ENCODE assay signal across 8 mouse cellular contexts in the genomic region with DNA sequence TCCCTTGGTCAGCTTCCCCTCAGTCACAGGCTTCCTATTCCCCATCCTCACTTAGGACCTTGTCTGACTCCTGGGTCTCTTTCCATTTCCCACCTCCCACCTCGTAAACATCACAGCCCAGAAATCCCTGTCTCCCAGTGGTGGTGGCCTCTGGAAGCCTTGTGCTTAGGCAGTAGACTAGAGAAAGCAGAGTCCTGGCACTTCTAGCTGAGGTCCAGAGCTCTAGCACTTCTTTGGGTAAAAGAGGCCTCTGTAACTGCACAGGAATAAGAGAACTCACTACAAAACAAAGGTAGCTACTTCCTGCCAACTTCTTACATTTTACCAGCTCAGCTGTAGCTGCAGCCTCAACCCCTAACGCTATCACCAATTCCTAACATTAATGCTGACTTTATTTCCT. TPM values are rescaled to one million over a fixed set of nuclear protein-coding genes. Genes with fewer than 3 reads are reported as not detected.
DNase-seq lines count a peak whose midpoint lies in the region; ATAC-seq and TF ChIP-seq lines count a peak whose summit lies in the region.

No protein-coding gene starts in this region.

- TF ChIP-seq CTCF in testis, adult 2 months (IDR thresholded peaks at IDR 0.05; ENCODE audit: control insufficient read depth, insufficient read depth, insufficient replicate concordance, low read depth, low read length) = no peak

- no peaks in the 10 kb centered on the region; the same call in none of the 2 replicates for H3K36me3 ChIP-seq in testis, adult 2 months (ENCODE audit: control insufficient read depth, insufficient read depth, low read length)
- peaks cover 43% of the 10 kb centered on the region for H3K36me3 ChIP-seq in liver, embryonic 12.5 days

- no peaks in the 10 kb centered on the region for H3K9me3 ChIP-seq in liver, embryonic 12.5 days (replicated peaks)

- H3K4me3 ChIP-seq in testis, adult 2 months (ENCODE audit: control insufficient read depth, low read depth, low read length) = peak overlapping the region; percentile 1
- peak overlapping the region; percentile 89 for H3K4me3 ChIP-seq in liver, embryonic 12.5 days

- H3K27ac ChIP-seq in testis, adult 2 months (ENCODE audit: control insufficient read depth, insufficient read depth, low read depth, low read length) = no peak overlapping the region
- H3K27ac ChIP-seq in liver, embryonic 12.5 days = peak overlapping the region; percentile 100

- H3K4me1 ChIP-seq in testis, adult 2 months (ENCODE audit: control insufficient read depth, insufficient read depth, low read length) = peaks cover 13% of the 10 kb centered on the region
- H3K4me1 ChIP-seq in liver, embryonic 12.5 days = peaks cover 67% of the 10 kb centered on the region

- TF ChIP-seq POLR2A in testis, adult 2 months (IDR thresholded peaks at IDR 0.05; ENCODE audit: control insufficient read depth, low read depth, low read length) = no peak

- H3K4me2 ChIP-seq in liver, embryonic 12.5 days = peak overlapping the region; percentile 96

- no peaks in the 10 kb centered on the region for H3K27me3 ChIP-seq in testis, adult 2 months (ENCODE audit: control insufficient read depth, insufficient read depth, low read length)
- H3K27me3 ChIP-seq in liver, embryonic 12.5 days (replicated peaks) = no peaks in the 10 kb centered on the region

- peak overlapping the region; percentile 95 for H3K9ac ChIP-seq in liver, embryonic 12.5 days

- WGBS in liver, embryonic 12.5 days (ENCODE audit: insufficient replicate concordance) = 1% methylated on average over 2 of the region's 2 CpGs

- DNase-seq in CD4-positive, CD25-positive, alpha-beta regulatory T cell, adult 2 months (ENCODE audit: low read depth, low spot score) = peak; percentile 34
- DNase-seq in testis, postnatal 14 days (ENCODE audit: low spot score) = no peak
- peak; percentile 29 for DNase-seq in thymus, postnatal 25 days
- no peak for DNase-seq in testis, postnatal 10 days (ENCODE audit: low spot score)

- ATAC-seq in CD4-positive, CD25-positive, alpha-beta regulatory T cell, adult 4 months = no peak
- ATAC-seq in liver, embryonic 12.5 days = no peak
- ATAC-seq in erythroid progenitor cell, adult 5-6 weeks (replicated peaks; ENCODE audit: low FRiP score, poor library complexity, severe bottlenecking) = no peak

RNA-seq across cellular contexts. Expression of gene Creb3, which starts 1.2 kb away (rescaled TPM):
- 100 to 1,000 TPM; 114 to 125 TPM for polyA plus RNA-seq in CD4-positive, CD25-positive, alpha-beta regulatory T cell, adult 4 months (2017; shearing (Covaris generic))
- 27.9 and 35.0 TPM in 2 replicates for polyA plus RNA-seq in testis, adult 2 months (2012; rRNA removed)
- polyA plus RNA-seq in liver, embryonic 12.5 days (2016; fragmentation: Nextera tagmentation; extraction: Ambion mirVana) = 17.9 and 19.7 TPM in 2 replicates
- total RNA-seq in erythroid progenitor cell, adult 5-6 weeks (2015; ENCODE audit: low replicate concordance) = 8.0 and 12.3 TPM in 2 replicates
- 9.6 and 45.0 TPM in 2 replicates for total RNA-seq in erythroid progenitor cell, adult 5-6 weeks (2017; ENCODE audit: low replicate concordance)

RNA-seq across cellular contexts. Expression of gene Tln1, which starts 1.5 kb away (rescaled TPM):
- polyA plus RNA-seq in CD4-positive, CD25-positive, alpha-beta regulatory T cell, adult 4 months (2017; shearing (Covaris generic)) = 100 to 1,000 TPM in 1 of 2 experiments, 10 to 100 TPM in 1; 83.5 to 103 TPM
- polyA plus RNA-seq in testis, adult 2 months (2012; rRNA removed) = 44.9 and 51.8 TPM in 2 replicates
- polyA plus RNA-seq in liver, embryonic 12.5 days (2016; fragmentation: Nextera tagmentation; extraction: Ambion mirVana) = 73.3 and 75.5 TPM in 2 replicates
- 111 and 144 TPM in 2 replicates for total RNA-seq in erythroid progenitor cell, adult 5-6 weeks (2015; ENCODE audit: low replicate concordance)
- 643 and 746 TPM in 2 replicates for total RNA-seq in erythroid progenitor cell, adult 5-6 weeks (2017; ENCODE audit: low replicate concordance)

RNA-seq across cellular contexts. Expression of gene Rgp1, which starts 17.5 kb away (rescaled TPM):
- polyA plus RNA-seq in CD4-positive, CD25-positive, alpha-beta regulatory T cell, adult 4 months (2017; shearing (Covaris generic)) = 10 to 100 TPM in 1 of 2 experiments, 1 to 10 TPM in 1; 6.7 to 13.0 TPM
- polyA plus RNA-seq in testis, adult 2 months (2012; rRNA removed) = 36.8 and 37.6 TPM in 2 replicates
- 17.4 and 18.0 TPM in 2 replicates for polyA plus RNA-seq in liver, embryonic 12.5 days (2016; fragmentation: Nextera tagmentation; extraction: Ambion mirVana)
- total RNA-seq in erythroid progenitor cell, adult 5-6 weeks (2015; ENCODE audit: low replicate concordance) = 29.2 and 31.0 TPM in 2 replicates
- total RNA-seq in erythroid progenitor cell, adult 5-6 weeks (2017; ENCODE audit: low replicate concordance) = 10.1 and 32.7 TPM in 2 replicates

RNA-seq across cellular contexts. Expression of gene Gba2, which starts 17.7 kb away (rescaled TPM):
- polyA plus RNA-seq in CD4-positive, CD25-positive, alpha-beta regulatory T cell, adult 4 months (2017; shearing (Covaris generic)) = 10 to 100 TPM; 12.1 to 15.5 TPM
- 61.0 and 65.0 TPM in 2 replicates for polyA plus RNA-seq in testis, adult 2 months (2012; rRNA removed)
- polyA plus RNA-seq in liver, embryonic 12.5 days (2016; fragmentation: Nextera tagmentation; extraction: Ambion mirVana) = 23.5 and 23.6 TPM in 2 replicates
- 22.3 and 28.1 TPM in 2 replicates for total RNA-seq in erythroid progenitor cell, adult 5-6 weeks (2015; ENCODE audit: low replicate concordance)
- total RNA-seq in erythroid progenitor cell, adult 5-6 weeks (2017; ENCODE audit: low replicate concordance) = 23.5 and 32.1 TPM in 2 replicates

RNA-seq across cellular contexts. Expression of gene Msmp, which starts 23.3 kb away (rescaled TPM):
- not detected for polyA plus RNA-seq in CD4-positive, CD25-positive, alpha-beta regulatory T cell, adult 4 months (2017; shearing (Covaris generic))
- polyA plus RNA-seq in testis, adult 2 months (2012; rRNA removed) = 0.83 and 1.1 TPM in 2 replicates
- polyA plus RNA-seq in liver, embryonic 12.5 days (2016; fragmentation: Nextera tagmentation; extraction: Ambion mirVana) = 1.1 TPM in 1 of 2 replicates, not detected in the other
- not detected in 2 replicates for total RNA-seq in erythroid progenitor cell, adult 5-6 weeks (2015; ENCODE audit: low replicate concordance)
- total RNA-seq in erythroid progenitor cell, adult 5-6 weeks (2017; ENCODE audit: low replicate concordance) = not detected in 2 replicates

Comparison
In these comparisons a context has a peak if more than half of its experiments do, and no peak if none do; other contexts are left out.
1. DNase-seq: peak in CD4-positive, CD25-positive, alpha-beta regulatory T cell, adult 2 months (single experiment) and thymus, postnatal 25 days (single experiment); none in testis, postnatal 14 days (single experiment) and testis, postnatal 10 days (single experiment).